Mouse (Mus musculus): ENCODE results near the gene Stub1. TPM values are rescaled to one million over a fixed set of nuclear protein-coding genes. Genes with fewer than 3 reads are reported as not detected.
A peak's percentile ranks its signal among the peaks of the same experiment; 100 is the strongest.
"Not testable (repeated sequence)": the region's sequence is repeated elsewhere in the genome, so short reads cannot be mapped to it uniquely, and the experiment has no call there.

Stub1 gene
- polyA plus RNA-seq, 1 experiment = 140 TPM

DNA sequence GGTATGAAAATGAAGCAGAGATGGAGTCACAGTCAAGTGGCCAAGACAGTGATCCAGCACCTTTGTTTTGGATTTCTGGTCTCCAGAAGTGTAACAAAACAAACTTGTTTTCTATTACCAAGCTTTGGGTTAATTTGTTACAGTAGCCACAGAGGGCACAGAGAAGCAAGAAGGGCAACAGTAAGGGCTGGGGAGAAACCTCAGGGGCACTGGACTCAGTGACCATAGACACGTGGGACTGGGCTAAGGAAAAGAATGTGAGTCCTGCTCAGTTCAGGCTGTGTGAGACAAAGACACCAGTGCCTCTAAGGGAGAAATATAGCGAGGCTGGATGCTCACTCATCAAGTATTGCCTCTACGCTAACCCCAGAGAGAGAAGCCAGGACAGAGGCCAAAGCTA is 39.5 kb upstream of the Stub1 start:
- peaks cover 6% of the 10 kb centered on the region for H3K4me1 ChIP-seq (ENCODE audit: control insufficient read depth, insufficient read depth, low read length)
- TF ChIP-seq CTCF (IDR thresholded peaks at IDR 0.05; ENCODE audit: control insufficient read depth, insufficient read depth, low read length) (no peak), POLR2A (IDR thresholded peaks at IDR 0.05; ENCODE audit: borderline replicate concordance, control insufficient read depth, low read depth, low read length) (no peak)
- WGBS = 80% methylated on average over 3 of the region's 3 CpGs

DNA sequence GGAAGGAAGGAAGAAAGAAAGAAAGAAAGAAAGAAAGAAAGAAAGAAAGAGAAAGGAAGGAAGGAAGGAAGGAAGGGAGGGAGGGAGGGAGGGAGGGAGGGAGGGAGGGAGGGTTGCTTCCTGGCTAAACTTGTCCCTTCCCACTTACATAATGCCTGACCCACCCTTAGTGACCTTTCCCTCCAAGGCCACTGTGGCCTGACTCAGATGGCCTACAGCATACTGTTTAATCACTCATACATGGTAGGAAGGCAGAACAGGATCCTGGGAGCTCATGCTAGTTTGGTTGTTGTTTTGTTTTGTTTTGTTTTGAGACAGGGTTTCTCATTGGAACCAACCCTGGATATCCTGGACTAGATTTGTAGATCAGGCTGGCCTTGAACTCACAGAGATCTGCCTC is 38.4 kb upstream of the Stub1 start:
- H3K4me3 ChIP-seq (replicated peaks; ENCODE audit: control insufficient read depth, low read depth, low read length); H3K4me1 ChIP-seq (ENCODE audit: control insufficient read depth, insufficient read depth, low read length); H3K27ac ChIP-seq (ENCODE audit: control insufficient read depth, insufficient read depth, low read depth, low read length, poor library complexity): not testable (repeated sequence)

More for the DNA sequence above, 39.5 kb upstream of the Stub1 start:
- H3K27ac ChIP-seq (ENCODE audit: control insufficient read depth, insufficient read depth, low read depth, low read length, poor library complexity) = no peak overlapping the region
- no peak overlapping the region for H3K4me3 ChIP-seq (replicated peaks; ENCODE audit: control insufficient read depth, low read depth, low read length)

DNA sequence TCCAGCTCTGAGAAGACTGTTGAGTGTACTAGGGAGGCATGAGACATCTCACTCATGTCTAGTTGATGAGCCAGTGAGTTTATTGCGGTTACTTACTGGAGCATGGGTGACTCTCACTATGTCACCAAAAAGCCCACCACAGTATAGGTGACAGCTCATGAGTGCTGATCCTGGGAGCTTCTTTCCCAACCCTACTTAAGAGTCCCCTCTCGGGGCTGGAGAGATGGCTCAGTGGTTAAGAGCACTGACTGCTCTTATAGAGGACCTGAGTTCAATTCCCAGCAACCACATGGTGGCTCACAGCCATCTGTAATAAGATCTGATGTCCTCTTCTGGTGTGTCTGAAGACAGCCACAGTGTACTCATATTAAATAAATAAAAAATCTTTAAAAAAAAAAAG is 36.8 kb upstream of the Stub1 start:
- Histone ChIP-seq H3K4me3 (replicated peaks; ENCODE audit: control insufficient read depth, low read depth, low read length) (no peak overlapping the region), H3K27ac (ENCODE audit: control insufficient read depth, insufficient read depth, low read depth, low read length, poor library complexity) (no peak overlapping the region), H3K4me1 (ENCODE audit: control insufficient read depth, insufficient read depth, low read length) (peaks cover 1% of the 10 kb centered on the region; the same call in 1 of the 2 replicates)
- 71% methylated on average over 2 of the region's 2 CpGs for WGBS
- TF ChIP-seq CTCF (IDR thresholded peaks at IDR 0.05; ENCODE audit: control insufficient read depth, insufficient read depth, low read length) (no peak), POLR2A (IDR thresholded peaks at IDR 0.05; ENCODE audit: borderline replicate concordance, control insufficient read depth, low read depth, low read length) (no peak)

DNA sequence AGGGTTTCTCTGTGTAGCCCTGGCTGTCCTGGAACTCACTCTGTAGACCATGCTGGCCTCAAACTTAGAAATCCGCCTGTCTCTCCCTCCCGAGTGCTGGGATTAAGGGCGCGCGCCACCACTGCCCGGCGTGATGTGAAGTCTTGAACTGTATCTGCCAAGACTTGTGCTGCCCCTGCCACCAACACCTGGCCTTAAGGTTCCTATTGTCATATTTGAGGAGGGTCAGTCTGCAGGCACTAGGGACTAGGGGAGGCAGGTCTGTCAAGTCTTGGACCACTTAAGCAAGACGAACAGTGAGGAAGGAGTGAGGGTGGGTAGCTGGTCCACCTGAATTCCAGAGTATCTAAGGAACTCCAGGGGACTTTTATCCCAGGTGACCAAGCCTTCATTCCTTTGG is 36.3 kb upstream of the Stub1 start:
- TF ChIP-seq CTCF (IDR thresholded peaks at IDR 0.05; ENCODE audit: control insufficient read depth, insufficient read depth, low read length) (no peak), POLR2A (IDR thresholded peaks at IDR 0.05; ENCODE audit: borderline replicate concordance, control insufficient read depth, low read depth, low read length) (no peak)
- Histone ChIP-seq H3K27ac (ENCODE audit: control insufficient read depth, insufficient read depth, low read depth, low read length, poor library complexity) (no peak overlapping the region), H3K4me3 (replicated peaks; ENCODE audit: control insufficient read depth, low read depth, low read length) (no peak overlapping the region), H3K4me1 (ENCODE audit: control insufficient read depth, insufficient read depth, low read length) (peaks cover 1% of the 10 kb centered on the region; the same call in 1 of the 2 replicates)
- 86% methylated on average over 8 of the region's 8 CpGs for WGBS

DNA sequence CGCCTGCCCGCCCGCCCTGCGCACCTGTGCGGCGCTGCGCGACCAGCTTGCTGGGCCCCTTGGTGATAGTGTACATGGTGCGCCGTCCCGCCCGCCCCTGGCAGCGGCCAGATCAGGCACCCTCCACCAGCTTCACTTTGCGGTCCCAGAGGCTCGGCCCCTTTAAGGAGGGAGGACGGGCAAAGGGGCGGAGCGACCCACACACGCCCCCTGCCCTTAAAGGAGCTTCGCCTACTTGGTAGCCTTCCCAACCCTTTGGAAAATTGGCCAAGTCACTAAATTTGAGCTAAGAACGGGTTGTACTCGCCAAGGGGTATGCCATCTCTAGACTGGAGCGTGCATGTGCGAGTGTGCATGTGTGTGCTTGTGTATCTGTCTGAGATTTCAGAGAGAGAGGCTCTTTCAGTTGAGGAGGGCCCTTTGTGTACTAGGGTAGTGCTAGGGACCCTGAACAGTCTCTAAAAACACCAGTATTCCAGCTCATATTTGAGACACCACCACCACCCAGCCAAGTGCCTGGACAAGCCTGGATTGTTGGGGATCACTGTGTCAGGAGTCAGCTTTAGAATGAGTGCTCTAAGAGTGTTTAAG is 35.5 kb upstream of the Stub1 start, which contains the start of gene Mcrip2:
TSS of gene Mcrip2 (minus strand) at position 164 of the 591 bp plus-strand sequence.
- H3K27ac ChIP-seq (ENCODE audit: control insufficient read depth, insufficient read depth, low read depth, low read length, poor library complexity) = peak within 1 kb of the TSS; percentile 20; the same call in 1 of the 2 replicates
- WGBS = under 1% methylated on average over 24 of the region's 24 CpGs

DNA sequence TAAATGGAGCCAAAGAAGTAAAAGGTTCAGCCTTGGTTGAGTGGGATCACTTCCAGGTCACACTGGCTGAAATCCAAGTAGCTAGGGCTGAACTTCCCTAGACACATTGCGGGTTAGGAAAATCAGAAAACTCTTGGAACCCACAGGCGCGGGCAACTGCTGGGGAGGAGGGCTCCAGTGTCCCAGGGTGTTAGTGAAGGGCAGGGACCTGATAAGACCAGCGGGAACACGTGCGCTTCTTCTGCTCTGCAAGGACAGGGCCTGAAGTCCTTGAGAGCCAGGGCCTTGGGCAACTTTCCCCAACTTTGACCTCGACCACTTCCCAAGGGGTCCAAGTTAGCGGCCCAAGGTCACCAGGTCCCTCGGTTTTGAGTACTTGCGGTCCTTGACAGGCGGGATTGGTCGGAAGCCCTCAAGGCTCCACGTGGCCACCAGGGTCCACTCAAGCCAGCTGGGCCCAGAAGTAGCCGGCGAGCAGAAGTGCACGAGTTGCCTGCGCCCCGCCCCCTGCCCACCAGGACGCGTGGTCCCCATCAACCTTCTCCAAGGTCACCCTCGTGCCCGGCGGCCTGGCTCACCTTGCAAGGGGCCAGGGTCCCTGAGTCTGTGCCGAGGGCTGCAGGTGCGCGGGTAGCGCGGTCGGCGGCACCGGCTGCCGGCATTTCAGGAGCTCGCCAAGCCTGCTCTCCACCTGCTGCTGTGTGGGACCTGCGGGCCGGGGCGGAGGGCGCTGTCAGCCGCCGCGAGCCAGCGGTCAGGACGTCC is 34.8 kb upstream of the Stub1 start:
- Histone ChIP-seq H3K4me1 (ENCODE audit: control insufficient read depth, insufficient read depth, low read length) (peaks cover 1% of the 10 kb centered on the region; the same call in 1 of the 2 replicates), H3K27ac (ENCODE audit: control insufficient read depth, insufficient read depth, low read depth, low read length, poor library complexity) (peak overlapping the region; percentile 20; the same call in 1 of the 2 replicates), H3K4me3 (replicated peaks; ENCODE audit: control insufficient read depth, low read depth, low read length) (peak overlapping the region; percentile 58)
- WGBS = under 1% methylated on average over 42 of the region's 42 CpGs
- TF ChIP-seq CTCF (IDR thresholded peaks at IDR 0.05; ENCODE audit: control insufficient read depth, insufficient read depth, low read length) (no peak), POLR2A (IDR thresholded peaks at IDR 0.05; ENCODE audit: borderline replicate concordance, control insufficient read depth, low read depth, low read length) (no peak; the same call in 1 of the 2 replicates)

More for the DNA sequence above, 35.5 kb upstream of the Stub1 start, which contains the start of gene Mcrip2:
- H3K4me1 ChIP-seq (ENCODE audit: control insufficient read depth, insufficient read depth, low read length) = peaks cover 1% of the 10 kb centered on the region; the same call in 1 of the 2 replicates
- TF ChIP-seq POLR2A (IDR thresholded peaks at IDR 0.05; ENCODE audit: borderline replicate concordance, control insufficient read depth, low read depth, low read length) = no peak
- TF ChIP-seq CTCF (IDR thresholded peaks at IDR 0.05; ENCODE audit: control insufficient read depth, insufficient read depth, low read length) = no peak
- H3K4me3 ChIP-seq (replicated peaks; ENCODE audit: control insufficient read depth, low read depth, low read length) = peak within 1 kb of the TSS; percentile 58

DNA sequence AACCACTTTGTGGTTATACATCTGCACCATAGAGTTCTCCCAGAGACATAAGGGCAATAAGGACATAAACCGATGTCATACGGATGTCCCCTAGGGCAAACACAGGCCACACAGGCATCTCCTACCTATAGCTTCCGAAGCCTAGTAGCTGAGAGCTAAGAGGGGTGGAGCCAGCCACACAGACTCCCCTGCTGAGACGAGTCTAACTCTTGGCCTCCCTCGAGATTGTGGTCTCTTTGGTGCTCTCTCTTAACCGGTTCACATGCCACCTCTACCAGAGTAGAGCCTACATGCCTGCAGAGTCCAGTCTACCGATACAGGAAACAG is 34.3 kb upstream of the Stub1 start:
- peak overlapping the region; percentile 58 for H3K4me3 ChIP-seq (replicated peaks; ENCODE audit: control insufficient read depth, low read depth, low read length)
- TF ChIP-seq POLR2A (IDR thresholded peaks at IDR 0.05; ENCODE audit: borderline replicate concordance, control insufficient read depth, low read depth, low read length) (no peak), CTCF (IDR thresholded peaks at IDR 0.05; ENCODE audit: control insufficient read depth, insufficient read depth, low read length) (no peak)
- WGBS = 7% methylated on average over 7 of the region's 7 CpGs
- no peak overlapping the region for H3K27ac ChIP-seq (ENCODE audit: control insufficient read depth, insufficient read depth, low read depth, low read length, poor library complexity)
- H3K4me1 ChIP-seq (ENCODE audit: control insufficient read depth, insufficient read depth, low read length) = peaks cover 1% of the 10 kb centered on the region; the same call in 1 of the 2 replicates

DNA sequence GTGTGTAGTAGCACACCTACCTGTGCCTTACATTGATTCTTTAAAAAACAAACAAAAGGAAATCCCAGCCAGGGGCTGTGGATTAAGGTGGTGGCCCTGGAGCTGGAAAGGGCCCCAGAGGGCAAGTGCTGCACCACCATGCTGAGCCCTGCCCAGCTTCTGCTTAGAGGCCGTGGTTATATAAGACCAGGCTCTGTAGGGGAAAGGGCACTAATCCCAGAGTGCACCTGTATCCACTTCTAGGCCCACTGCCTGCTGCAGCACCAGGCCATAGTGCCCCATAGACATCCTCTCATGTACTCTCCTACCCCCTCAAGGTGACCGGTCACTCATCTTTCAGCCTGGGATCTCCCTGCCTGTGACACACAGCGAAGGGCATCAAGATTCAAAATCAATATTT is 33.0 kb upstream of the Stub1 start:
- 85% methylated on average over 3 of the region's 3 CpGs for WGBS
- Histone ChIP-seq H3K4me1 (ENCODE audit: control insufficient read depth, insufficient read depth, low read length) (peaks cover 1% of the 10 kb centered on the region; the same call in 1 of the 2 replicates), H3K4me3 (replicated peaks; ENCODE audit: control insufficient read depth, low read depth, low read length) (no peak overlapping the region), H3K27ac (ENCODE audit: control insufficient read depth, insufficient read depth, low read depth, low read length, poor library complexity) (no peak overlapping the region)
- TF ChIP-seq CTCF (IDR thresholded peaks at IDR 0.05; ENCODE audit: control insufficient read depth, insufficient read depth, low read length) (no peak), POLR2A (IDR thresholded peaks at IDR 0.05; ENCODE audit: borderline replicate concordance, control insufficient read depth, low read depth, low read length) (no peak)

All from bone marrow, adult 2 months (tissue).